In the genomic region with DNA sequence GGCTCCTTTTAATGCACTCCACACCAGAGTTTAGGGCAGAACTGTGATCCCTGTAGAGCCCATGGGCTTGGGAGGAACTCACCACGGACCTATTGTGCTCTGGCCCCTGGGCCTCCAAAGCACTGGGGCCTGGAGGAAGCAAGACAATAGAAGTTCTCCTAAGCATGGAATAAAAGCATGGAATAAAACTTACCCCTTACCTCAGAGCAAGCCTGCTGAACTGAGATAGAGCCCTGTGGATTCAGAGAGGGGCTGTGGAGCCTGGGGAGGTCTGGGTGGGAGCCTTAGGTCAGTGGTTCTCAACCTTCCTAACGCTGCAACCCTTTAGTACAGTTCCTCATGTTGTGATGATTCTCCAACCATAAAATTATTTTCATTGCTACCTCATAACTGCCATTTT, we compare ENCODE assay signal across 8 mouse cellular contexts. TPM values are rescaled to one million over a fixed set of nuclear protein-coding genes. Genes with fewer than 3 reads are reported as not detected.
A peak's percentile ranks its signal among the peaks of the same experiment; 100 is the strongest.
DNase-seq lines count a peak whose midpoint lies in the region; ATAC-seq lines count a peak whose summit lies in the region.

A gene (minus strand): TSS at position 101 of the 400 bp plus-strand sequence.

- H3K4me1 ChIP-seq in brown adipose tissue, adult 24 weeks (ENCODE audit: control insufficient read depth, insufficient read depth, insufficient read length, low read length) = peaks cover 5% of the 10 kb centered on the region
- peaks cover 10% of the 10 kb centered on the region for H3K4me1 ChIP-seq in midbrain, embryonic 15.5 days

- H3K9me3 ChIP-seq in midbrain, embryonic 15.5 days = no peaks in the 10 kb centered on the region

- H3K9ac ChIP-seq in midbrain, embryonic 15.5 days = no peak within 1 kb of the TSS; the same call in 1 of the 2 replicates

- peak within 1 kb of the TSS; percentile 81 for H3K27ac ChIP-seq in brown adipose tissue, adult 24 weeks (replicated peaks; ENCODE audit: low read depth, low read length)
- H3K27ac ChIP-seq in midbrain, embryonic 15.5 days = 0 out of 2 replicates have a peak within 1 kb of the TSS, but pooled peaks have one; percentile 26

- no peaks in the 10 kb centered on the region for H3K36me3 ChIP-seq in midbrain, embryonic 15.5 days (replicated peaks)

- no peak for DNase-seq in left cerebral cortex, adult 18-20 months (ENCODE audit: low spot score in 2 of 2)
- no peak for DNase-seq in left cerebral cortex, adult 11 months (ENCODE audit: low spot score)
- no peak for DNase-seq in heart, adult 8-10 months (ENCODE audit: low spot score)
- DNase-seq in layer of hippocampus, postnatal 25 days (ENCODE audit: extremely low spot score in 1 of 2, low spot score in 1 of 2) = no peak
- no peak for DNase-seq in kidney, adult 8-10 months
- no peak for DNase-seq in adipocyte (ENCODE audit: low spot score)

- no peaks in the 10 kb centered on the region for H3K27me3 ChIP-seq in midbrain, embryonic 15.5 days (replicated peaks)

- no peak for ATAC-seq in midbrain, embryonic 15.5 days (replicated peaks)

- H3K4me2 ChIP-seq in midbrain, embryonic 15.5 days = peak within 1 kb of the TSS; percentile 22; the same call in 1 of the 2 replicates

- H3K4me3 ChIP-seq in brown adipose tissue, adult 24 weeks (ENCODE audit: insufficient read depth, low read depth, low read length) = peak within 1 kb of the TSS; percentile 57
- no peak within 1 kb of the TSS for H3K4me3 ChIP-seq in midbrain, embryonic 15.5 days

- 63% methylated on average over 2 of the region's 2 CpGs for WGBS in midbrain, embryonic 15.5 days

RNA-seq across cellular contexts. Expression of the gene that starts here (rescaled TPM):
- 100 to 1,000 TPM; 359 to 363 TPM for total RNA-seq in left cerebral cortex, adult 18-20 months (2021)
- 83.6 and 84.5 TPM in 2 replicates for polyA plus RNA-seq in brown adipose tissue, adult 24 weeks (2012; ENCODE audit: insufficient read depth, insufficient read length, missing spikeins)
- total RNA-seq in heart, adult 8-10 months (2022) = 100 to 1,000 TPM; 129 to 142 (median 131) TPM
- 100 to 1,000 TPM; 431 to 467 TPM for total RNA-seq in layer of hippocampus, postnatal 25 days (2021)
- 420 and 426 TPM in 2 replicates for polyA plus RNA-seq in midbrain, embryonic 15.5 days (2015; fragmentation: Nextera tagmentation; extraction: Ambion mirVana)
